Mouse (Mus musculus) small intestine, adult 2 months (tissue): ENCODE results near the gene Rnf123.
A peak's percentile ranks its signal among the peaks of the same experiment; 100 is the strongest.

Experiments used
- CTCF ChIP-seq: fragments of 200-500 bp; IDR thresholded peaks from 2 replicates; pipeline ENCODE4 v1.5.1; 2012; ENCODE audit warnings: low read depth, mild to moderate bottlenecking, control low read depth, inconsistent platforms, low read length, moderate library complexity, mixed read lengths; ENCODE audit not compliant: insufficient replicate concordance, insufficient read length; ENCODE audit errors: extremely low read depth
- POLR2A ChIP-seq: fragments of 200-500 bp; IDR thresholded peaks from 2 replicates; pipeline ENCODE4 v1.6.1; 2012; ENCODE audit warnings: low read depth, mild to moderate bottlenecking, control low read depth, inconsistent platforms, low read length, moderate library complexity

GRCm38 (mm10) chr9:108105549-108105863 lies 22.4 kb upstream of the Rnf123 start:
- TF ChIP-seq CTCF (no peak), POLR2A (0 out of 2 replicates have a peak, but pooled peaks have one; percentile 3)
